Mouse (Mus musculus) spleen, postnatal 10 days (tissue): ENCODE results near the gene Prss34.

ENCODE experiments used
- DNase-seq, 2 experiments: peaks; one replicate each; pipeline ENCODE4 v3.0.0; 2021 to 2022; ENCODE audit warnings: low spot score in 2 of 2

The Prss34 gene

DNA sequence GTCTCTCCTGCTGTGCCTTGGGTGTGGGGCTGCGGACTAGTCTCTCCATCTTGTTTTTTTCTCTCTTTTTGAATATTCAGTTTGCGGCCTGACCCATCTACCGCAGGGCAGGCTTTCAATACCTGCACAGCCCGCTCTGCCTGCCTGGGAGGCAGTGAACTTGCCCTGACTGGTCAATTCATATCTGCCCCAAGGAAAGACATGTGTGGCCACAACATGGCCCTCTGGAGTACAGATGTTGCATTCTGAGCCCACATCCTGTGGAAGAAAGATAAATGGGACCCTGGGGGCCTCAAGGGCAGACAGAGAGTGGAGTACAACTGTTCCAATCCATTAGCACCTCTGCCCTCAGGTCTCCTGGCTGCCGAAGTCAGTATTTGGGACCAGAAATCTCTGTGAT, at the start of gene Prss34:
Gene Prss34, plus strand, starts transcription at position 301 of the 400 bp plus-strand sequence.
- DNase-seq: no peak

DNA sequence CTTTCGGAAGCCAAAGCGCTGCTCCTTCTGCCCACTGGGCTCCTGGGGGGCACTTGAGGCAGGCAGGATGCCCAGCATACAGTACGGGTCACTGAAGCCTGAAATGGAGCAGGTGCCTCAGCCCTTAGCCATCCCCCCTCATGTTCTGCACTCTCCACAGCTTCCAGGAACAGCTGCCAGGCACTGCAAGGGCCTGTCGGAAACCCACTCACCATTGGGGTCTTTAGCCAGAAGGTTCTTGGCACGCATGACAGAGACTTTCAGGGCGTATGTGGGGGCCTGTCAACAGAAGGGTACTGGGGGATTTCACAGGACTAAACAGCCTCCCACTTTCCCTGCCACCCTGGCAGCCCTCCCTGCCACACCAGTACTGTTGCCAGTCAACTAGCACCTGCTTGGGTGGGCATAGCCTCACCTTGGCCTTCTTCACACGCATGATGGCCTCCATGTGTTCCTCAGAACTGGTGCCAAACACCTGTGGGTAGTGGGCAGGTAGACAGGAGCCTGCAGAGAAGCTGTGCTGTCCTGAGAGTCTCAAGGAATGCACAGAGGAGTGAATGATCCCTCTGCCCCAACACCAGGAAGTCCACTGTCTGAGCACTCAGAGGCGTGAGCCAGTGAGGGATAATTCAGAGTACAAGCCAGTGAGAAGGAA, 47.9 kb upstream of the Prss34 start:
- no peak for DNase-seq

DNA sequence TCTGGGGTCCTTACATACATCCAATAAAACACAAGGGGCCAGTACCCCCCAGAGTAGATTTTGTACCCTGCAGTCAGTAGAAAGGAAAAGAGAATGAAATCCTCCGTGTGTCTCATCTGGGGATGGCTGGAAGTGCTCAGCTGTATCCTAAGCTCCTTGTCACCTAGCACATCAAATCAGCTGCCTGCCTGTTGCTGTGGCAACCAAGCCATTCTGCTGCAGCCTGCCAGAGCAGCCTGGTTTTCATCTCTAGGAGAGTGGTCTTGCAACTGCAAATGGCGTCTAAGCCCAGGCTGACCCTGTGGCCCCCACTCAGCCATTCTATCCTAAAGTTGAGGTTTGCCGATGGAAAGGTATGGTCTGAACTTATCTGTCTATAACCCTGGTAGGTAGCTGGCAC, 45.6 kb upstream of the Prss34 start:
- DNase-seq: no peak

DNA sequence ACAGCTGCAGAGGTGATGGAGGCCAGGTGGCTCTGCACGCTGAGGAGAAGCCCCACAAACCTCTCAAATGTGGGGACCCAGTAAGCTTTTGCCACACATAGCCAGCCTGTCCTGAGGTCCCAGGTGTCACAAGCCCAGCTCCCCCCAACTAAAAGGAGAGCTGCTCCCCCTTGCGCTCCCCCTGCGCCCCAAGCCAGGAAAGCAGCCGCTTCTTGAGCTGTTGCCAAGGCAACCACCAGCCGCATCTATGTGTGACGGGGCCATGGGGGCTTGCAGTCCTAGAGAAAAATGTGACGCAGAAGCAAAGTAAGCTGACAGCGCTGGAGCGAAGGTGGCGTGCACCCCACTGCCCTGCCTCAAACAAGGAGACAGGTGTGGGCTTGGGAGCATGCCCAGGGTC, 44.4 kb upstream of the Prss34 start:
- DNase-seq: no peak

DNA sequence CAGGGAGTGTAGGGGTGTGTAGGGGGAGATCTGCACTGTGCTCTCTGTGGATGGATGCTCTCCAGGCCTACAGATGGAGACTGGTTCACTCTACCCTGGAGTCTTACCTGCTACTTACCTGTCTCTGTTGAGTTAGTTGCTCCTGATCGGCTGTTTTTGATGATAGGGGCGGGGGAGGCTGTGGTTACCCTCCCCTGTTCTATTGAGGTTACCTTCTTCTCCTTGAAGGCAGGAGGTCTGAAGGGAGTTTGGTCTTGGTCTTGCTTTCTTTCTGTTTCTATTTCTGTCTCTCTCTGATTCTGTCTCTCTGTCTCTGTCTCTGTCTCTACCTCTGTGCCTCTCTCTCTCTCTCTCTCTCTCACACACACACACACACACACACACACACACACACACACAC, 43.1 kb upstream of the Prss34 start:
- no peak for DNase-seq

DNA sequence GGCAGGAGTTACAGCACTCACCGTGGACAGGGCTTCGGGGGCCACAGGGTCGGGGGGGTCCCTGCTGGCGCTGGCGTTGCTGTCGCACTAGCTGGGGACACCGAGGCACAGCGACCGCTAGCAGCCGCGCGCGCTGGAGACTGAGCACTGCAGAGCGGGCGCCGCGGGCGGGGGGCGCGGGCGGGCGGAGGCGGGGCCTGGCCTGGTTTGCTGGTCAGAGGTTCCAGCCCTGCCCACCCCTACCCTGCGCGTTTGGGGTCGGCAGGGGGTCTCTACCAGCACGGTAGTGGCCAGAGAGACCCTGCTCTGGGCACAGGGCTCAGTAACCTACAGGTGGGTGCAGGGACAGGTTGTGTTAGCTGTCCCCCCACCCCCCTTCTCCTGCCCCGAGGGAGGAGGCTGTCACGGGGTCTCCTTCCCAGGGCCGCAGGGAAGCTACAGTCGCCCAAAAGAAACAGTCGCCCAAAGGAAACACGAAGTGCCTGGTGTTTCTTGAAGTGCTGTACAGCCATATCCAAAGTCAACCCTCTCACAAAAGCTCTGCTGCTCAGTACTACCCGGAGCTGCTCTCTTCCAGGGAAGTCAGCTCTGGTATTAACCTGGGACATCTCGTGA, 41.9 kb upstream of the Prss34 start, which contains the start of gene Baiap3:
Gene Baiap3, minus strand, starts transcription at position 225 of the 615 bp plus-strand sequence.
- DNase-seq: no peak

DNA sequence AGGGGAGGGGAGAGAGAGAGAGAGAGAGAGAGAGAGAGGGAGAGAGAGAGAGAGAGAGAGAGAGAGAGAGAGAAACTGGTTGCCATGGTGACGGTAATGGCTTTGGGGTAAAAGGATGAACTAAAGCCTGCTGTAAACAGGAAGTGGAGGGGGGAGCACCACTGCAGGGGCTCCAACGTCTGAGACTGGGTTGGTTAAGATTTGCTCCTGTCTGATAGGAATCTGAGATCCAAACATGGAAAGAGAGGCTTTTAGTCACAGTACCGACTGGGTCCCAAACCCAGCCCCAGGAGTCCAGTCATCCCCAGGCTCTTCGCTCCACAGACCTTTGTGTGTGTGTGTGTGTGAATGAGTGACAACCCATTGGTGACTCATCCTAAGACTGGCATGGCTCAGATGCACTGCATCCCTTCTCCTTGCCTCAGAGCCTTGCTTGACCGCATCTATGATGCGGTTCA, 40.4 kb upstream of the Prss34 start:
- DNase-seq: no peak

DNA sequence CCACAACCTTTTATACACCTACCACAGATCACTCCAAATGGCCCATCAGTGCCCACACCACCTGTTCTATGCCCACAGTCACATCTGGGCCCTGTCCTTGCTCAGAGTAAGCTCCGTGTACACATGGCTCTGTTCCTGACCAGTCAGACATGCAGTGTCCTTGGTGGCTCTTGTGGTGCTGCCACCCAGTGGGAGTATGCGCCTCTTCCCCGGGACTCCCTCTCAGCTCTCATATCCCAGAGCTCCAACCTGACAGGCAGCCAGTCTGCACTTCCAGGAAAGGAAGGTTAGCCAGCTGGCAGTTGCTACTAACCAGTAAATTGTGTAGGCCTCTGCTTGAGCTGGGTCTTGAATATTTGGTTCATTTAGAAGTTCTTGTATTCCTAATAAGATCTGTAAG, 33.7 kb upstream of the Prss34 start:
- no peak for DNase-seq

DNA sequence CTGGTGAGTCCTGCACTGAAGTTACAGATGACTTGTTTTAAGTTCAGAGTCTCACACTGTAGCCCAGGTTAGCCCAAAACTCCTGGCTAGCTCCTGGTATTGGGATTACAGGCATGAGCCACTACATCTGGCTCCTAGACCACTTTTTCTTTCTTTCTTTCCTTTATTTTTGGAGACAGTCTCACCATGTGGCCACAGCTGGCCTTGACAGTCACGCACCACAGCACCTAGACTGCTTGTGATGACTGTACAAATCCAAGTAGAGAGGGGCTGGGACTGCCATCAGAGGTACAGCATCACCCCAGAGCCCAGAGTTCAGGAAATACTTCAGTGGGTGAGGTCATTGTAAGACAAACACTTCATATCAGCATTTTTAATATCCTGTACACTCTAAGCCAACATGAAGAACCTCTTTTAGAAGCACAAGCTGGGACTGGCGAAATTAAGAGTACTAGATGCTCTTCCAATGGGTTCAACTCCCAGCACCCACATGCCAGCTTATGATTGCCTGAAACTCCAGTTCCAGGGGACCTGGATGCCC, 27.3 kb upstream of the Prss34 start:
- no peak for DNase-seq

DNA sequence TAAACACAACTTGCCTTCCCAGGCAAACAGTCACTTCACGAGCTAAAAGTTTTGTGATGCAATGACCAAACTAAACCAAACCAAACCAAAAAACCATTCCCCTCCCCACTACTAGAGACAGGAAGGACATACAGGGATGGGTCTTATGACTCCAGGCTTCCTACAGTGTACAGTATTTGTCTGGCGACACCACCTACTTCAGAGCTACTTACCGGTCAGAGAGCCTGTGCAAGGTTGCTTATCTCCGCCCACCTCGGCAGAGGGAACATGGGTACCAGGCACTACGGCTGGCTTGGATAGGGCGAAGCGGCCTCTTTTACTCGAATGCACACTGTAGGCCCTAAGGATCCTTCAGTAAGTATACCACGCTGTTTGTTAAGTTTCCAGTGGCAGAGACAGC, 25.9 kb upstream of the Prss34 start:
- peak; percentile 49 to 67 for DNase-seq

DNA sequence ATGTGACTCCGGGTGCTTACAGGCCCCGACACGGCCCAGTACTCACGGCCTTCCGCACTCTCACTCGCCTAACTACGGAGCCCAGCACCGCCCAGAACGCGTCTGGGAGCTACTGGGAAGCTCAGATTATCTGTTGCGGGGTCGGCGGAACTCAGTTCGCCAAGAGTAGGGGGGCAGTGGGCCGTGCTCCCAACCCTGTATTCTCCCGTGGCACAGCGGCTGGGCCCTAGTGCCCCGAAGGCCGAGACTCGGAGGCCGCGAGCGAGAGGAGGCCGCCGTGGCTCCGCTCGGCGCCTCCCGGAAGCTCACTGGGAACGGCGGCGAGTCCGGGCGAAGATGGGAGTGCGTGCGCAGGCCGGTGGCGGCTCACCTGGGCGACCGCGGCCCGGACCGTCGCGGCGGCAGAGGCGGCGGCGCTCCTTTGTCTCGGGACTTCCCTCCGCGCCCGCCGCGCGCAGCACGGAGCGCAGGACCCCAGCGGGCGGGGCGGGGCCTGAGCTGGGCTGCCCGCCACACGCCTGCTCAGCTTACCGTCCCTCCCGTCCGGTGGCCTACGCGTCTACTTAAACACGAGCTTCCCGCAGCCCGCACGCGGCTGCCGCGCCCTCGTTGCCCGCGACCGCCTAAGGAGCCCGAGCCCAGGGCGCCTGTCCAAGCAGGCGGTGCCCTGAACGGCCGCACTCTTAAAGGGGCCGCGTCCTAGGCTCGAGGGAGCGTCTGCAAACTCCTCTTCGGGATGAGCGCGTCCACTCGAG, 25.1 kb upstream of the Prss34 start:
- DNase-seq: peak; percentile 89 to 98

DNA sequence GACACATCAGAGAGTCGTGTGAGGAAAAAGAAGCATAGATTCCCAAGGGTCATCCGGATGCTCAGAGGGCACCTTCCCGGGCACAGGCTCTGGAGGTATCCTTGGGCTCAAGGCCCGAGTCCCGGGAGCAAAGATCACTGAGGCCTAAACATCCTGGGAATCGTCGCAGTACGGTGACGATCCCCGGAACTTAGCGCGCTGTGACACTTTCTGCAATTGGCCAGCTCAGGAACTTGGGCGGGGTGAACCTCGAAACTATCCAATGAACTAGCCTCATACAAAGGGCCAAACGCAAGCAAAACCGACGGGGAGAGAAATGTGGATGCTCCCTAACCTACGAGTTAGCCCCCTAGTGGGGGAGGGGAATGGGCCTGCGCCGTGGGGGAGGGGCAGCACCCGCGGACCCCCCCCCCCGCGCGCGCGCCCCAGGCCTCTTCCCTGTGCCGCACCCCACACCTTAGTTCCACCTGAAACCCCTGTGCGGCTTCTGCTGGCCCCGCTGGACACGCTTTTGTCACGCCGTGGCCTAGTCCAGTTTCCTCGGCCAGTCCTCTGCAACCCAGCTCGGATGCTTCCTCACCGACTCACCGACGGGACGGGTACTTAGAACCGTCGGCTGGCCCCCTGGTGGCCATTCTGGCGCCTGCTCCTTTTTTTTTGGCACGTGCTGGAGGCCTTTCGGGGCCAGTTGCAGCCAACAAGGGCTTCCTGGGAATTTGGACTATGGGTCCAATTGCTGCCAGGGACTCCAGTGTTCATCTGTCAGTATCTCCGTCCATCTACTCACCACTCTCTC, 24.3 kb upstream of the Prss34 start:
- DNase-seq: peak; percentile 85 to 93

DNA sequence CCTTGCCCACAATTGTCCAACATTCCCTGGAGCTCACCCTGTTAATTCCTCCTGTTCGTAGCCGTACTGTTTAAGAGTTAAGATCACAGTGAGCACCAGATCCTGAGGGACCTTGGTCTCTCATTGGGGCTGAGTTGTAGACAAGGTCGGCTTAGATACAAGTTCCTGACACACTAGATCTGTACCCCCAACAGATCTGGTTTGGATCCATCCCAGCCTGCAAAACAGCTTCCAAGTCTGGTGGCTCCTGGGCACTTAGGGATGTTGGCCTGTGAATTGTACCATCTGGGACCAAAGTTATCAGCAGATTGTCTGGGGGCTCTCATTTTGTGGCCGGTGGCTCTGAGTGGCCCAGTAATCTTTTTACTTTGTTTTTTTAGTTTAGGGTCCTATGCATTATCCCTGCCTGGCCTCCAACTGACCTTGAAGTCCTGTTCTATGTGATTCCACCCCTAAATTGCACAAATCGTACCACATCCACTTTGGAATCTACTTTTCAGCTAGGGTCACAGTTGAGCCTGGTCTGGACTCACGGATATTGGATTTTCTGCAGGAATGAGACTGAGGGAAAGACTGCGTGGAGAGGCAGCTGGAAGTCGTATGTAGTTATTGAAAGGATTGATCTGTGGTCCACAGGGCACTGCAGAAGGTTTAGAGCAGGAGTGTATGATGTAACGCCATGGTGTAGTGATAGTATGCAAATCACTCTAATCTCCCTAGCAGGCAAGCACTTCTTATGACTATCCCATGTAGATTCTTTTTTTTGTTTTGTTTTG, 23.4 kb upstream of the Prss34 start, which contains the start of gene Ube2i:
Gene Ube2i, minus strand, starts transcription at position 52 of the 776 bp plus-strand sequence.
- no peak for DNase-seq

DNA sequence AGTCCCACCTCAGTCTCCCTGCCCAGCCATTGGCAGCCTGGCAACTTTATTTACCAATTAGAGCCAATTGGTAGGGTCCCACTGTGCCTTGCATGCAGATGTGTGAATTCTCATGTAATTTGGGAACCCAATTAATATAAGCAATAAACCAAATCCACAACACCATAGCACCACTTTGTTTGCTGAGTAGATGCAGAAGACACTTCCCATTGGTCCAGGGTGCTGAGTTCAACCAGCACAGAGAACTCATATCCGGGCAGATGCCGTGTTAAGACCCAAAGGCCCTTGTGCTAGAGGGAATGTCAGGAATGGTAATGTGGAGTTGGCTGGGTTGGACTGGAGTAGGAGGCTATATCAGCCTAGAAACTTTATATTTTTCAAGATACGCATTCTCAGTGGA, 22.4 kb upstream of the Prss34 start:
- no peak for DNase-seq

DNA sequence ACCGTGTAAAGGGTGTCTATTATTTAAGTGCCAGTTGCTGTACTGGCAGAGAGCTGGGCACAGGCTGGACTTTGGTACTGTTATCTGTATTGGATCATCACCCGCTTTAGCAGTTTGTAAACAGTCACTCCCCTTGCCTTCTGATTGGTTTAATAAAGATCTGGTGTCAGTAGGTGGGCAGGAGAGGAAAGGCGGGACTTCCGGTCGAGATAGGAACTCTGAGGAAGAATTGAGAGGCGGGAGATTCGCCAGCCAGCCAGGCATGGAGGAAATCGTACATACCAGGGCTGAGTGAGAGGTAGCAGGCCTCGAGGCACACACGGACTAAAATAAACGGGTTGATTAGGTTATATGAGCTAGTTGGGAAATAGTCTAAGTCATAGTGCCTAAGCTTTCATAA, 16.1 kb upstream of the Prss34 start:
- peak in 1 of 2 experiments; percentile 68 for DNase-seq

DNA sequence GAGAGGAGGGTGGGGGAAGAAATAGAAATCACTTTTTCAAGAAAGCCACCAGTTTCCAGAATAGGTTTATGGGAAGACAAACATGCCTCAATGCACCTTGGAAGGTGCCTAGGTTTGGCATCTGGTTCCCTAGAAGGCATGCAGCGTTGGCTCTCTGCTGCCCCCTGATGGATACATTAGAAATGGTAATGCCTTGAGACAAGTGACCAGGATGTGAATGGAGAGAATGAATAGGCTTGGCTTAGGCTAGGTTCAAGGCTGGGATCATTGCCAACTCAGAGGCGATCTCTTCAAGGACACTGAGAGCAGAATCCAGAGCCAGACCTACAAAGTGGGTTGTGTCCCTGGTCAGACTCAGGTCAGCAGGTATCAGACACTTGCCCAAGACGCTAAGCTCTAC, 13.2 kb upstream of the Prss34 start:
- DNase-seq: peak; percentile 61 to 78

DNA sequence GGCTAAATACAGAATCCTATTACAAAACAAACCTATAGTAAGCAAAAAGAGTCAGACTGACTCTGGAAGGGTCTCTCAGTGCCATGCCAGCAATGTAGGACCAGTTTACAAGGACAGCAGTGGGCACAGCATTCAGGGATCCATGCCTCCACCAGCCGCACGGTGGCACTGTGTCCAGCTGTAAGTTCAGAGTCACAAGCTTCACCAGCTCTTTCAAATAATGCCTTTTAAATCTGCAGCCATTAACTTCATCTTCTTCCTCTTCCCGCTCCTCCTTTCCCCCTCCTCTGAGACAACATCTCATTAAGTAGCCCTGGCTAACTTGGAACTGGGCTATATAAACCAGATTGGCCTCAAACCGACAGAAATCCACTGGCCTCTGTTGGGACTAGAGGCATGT, 9.4 kb upstream of the Prss34 start:
- DNase-seq: peak in 1 of 2 experiments; percentile 70

DNA sequence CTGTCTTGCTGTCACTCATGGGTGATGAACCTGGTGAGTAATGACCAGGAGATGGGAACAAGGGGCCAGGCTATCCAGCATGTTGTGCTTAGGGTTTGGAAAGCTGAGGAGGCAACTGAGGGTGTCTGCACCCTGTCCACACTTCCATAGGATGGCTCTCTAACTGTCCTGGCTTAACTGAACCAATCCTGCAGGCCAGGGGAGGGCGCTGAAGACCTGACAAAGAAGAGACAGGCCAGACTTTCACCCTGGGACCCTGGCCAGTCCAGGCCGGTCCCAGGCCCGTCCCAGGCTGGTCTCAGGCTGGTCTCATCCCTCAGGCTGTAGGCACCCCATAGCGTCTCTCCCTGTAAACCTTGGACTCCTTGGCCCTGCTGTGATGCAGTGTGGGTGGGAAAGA, 7.8 kb upstream of the Prss34 start:
- no peak for DNase-seq

DNA sequence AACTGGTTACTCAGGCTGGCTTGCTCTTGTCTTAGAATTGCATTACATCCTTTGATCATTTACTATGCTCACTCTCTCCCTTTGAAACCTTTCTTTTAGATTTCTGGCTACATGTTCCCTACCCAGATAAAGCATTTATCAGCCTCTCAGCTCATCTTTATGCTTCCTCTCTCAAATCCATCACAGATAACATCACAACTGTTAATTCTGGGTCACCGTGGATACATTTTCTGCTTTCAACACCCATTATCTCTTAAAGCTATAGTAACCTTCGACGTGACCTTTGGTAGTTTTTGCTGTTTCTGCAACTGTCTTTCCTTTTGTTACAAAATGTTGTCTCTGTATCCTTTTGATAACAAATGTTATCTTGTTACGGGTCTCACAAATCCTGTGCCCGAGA, 4.7 kb upstream of the Prss34 start:
- DNase-seq: no peak

DNA sequence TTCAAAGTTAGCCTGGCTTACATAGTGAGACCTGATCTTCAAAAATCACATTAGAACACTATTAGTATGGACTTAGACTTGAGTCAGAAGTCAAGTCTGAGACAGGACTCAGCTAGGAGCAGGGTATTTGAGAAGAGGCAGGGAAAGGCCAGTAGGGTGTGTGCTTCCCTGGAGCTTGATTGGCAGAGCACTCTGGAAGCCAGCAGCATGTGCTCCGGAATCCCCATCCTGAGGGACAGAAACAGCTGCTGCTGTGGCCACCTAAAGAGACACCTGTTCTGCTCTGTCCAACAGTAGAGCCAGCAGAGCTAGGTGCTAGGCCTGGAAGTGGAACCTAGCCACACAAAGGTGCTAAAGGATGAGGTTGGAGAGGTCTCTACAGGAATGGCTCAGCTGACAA, 4.1 kb upstream of the Prss34 start:
- DNase-seq: no peak

DNA sequence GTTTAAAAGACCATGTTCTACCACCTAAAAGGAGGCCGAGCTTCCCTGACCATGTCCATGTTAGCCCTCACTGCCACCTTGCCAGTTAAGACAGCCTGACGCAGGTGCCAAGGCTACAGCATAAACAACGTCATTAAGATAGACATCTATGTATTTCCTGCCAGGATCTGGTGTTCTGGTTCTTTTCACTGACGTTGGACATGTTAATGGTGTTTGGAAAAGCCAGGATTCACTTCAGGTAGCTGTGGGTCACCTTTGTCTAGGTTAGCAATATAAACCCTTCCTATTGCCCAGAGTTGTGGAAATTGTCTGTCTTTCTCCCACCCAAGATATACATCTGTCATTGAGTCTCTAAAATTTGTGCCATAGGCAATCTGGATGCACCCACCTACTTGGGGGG, 10.2 kb downstream of the Prss34 start, which contains the start of gene Prss28:
Gene Prss28, plus strand, starts transcription at position 301 of the 400 bp plus-strand sequence.
- DNase-seq: no peak
